Mouse (Mus musculus): ENCODE measurements at regions not wholly inside any gene's neighbourhood (a gene's known extent, or its start where the extent isn't known, plus 50 kb on each side); places are given as distances from the start of the nearest gene placed in this dataset.

DNA sequence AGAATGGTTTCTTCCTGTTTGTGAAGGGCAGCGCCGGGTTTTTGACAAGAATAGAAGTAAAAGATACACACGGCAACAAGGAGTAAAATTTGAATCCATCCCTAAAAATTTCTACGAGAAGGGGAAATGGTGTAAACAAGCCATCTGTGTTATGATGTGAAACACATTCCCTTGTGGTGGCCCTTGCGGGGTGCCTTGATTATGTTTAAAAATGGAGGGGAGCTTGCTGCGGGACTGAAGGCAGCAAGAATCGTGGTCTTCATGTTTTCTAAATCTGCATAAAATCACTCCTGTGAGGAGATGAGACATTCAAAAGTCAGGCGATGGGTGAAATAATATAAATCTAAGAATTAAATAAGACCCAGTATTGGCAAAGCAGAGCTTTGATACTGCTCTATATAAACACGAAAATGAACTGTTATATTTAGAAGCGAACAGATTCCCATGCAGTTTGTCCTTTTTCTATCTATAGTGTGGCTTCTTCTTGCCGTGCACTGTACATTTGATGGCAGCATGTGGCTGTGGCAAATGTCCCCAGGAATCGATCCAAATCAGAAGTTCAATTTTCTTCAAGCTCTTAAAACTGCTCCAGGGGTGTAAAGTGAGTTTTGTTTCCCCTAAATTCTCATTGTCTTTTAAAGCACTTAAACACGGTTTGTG is 426.4 kb downstream of the Hsfy2 start:
- ATAC-seq (replicated peaks; ENCODE audit: poor library complexity, severe bottlenecking), result no peak

DNA sequence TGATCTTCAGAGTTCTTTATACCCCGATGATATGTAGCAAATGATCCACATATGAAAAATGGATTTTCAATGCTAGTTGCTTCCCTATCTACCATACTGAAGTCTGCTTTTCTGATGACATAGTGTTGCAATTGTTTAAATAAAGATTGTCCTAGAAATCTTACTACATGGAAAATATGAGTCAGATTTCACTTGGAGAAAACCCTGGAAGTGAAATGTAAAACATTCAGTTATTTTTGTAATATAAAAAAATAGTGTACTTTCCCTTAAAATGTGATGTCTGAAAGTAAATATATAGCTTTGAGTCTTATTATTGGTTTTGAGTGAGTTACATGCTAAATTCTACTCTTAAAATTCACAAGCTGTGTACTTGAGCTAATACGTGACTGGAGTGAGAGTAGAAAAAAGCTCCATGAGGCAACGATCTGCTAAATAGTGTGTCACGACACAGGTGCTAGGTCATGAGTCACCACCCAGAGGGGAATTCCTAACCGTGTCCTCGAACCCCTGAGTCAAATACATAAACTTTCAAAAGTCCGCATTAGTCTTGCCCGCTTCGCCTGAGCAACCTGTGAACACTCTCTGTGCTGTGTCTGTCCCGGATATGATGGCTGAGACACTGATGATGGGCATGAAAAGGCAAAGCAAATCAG is 430.5 kb downstream of the Hsfy2 start:
- ATAC-seq (replicated peaks; ENCODE audit: poor library complexity, severe bottlenecking), result no peak

DNA sequence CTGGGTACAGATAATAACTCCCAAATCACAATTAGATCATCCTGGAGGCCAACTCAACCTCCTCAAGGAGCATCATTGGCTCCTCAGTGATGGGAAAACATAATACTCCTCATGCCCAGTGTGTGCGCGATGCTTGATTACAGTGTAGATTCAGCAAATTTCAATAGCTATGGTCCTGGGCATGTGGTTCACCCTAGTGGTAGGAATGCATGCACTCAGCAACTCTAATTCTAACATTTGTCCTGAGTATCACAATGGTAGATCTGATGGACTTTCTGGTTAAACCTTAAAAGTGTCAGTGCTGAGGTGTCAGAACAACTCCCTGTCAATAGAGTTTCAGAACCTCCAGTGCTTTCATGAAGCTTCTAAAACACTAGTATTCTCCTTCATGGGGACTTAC is 442.0 kb downstream of the Hsfy2 start:
- ATAC-seq (replicated peaks; ENCODE audit: poor library complexity, severe bottlenecking), result no peak

DNA sequence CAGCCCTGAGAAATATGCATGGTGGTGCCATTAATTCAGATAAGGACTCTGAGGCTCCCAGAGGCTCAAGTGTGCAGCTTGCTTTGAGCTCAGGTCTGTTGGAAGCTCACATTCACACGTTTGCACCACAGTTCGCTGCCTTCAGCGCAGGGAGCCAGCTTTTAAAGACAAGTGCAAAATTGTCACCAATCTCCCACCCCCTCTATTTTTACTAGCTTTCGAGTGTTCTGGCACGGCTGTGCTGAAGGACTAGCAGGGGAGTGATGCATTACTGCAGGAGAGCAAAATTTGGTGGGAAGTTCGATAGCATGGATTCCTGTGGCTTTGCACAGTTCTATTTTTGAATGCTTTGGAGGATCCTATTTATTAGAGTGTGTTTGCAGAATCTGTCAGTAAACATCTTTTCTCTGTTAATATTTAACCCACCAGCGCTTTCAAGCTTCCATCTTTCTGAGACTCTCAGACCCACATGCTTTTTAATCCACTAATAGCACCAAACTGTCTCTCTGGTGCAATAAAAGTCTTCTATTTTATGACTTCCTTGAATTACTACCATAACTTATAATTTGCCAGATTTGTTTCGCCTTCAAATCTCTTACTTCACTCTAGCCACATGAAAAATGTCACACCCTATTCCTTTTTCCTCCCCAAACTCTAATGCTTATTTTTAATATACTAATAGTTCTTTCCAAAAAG is 453.6 kb downstream of the Hsfy2 start:
- no peak for ATAC-seq (replicated peaks; ENCODE audit: poor library complexity, severe bottlenecking)

DNA sequence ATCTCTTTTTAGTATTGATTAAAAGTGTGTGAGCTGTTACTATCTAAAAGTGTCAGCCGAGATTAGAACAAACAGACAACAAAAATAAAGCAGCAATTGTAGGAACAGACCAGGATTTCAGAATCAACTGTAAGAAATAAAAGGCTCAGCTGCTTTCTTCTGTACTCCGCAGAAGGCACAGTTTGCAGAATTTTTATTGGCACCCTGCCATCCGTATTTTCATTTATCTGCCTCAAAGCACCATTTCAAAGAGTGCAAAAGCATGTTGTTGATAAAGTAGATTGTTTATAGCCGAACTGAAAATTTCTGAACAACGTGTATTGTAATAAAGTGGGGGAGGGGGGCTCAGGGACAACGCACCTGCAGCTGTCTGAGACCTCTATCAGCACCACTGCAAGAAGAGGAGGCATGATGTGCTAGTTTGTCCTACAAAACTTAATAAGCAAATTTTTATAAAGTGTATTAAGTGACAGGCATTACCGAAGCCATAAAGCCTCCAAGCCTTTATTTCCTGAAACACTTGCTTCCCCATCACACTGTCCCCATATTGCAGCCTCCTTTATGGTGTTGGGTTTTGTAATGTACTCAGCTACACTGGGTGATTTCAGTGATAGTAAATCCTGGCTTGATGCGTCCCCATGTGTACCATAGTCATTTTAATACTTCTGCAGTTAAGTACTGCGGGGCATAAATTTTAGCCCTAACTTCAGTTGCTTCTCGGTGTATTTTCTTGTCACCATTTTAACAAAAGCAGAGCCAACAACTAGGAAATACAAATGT is 457.8 kb downstream of the Hsfy2 start:
- no peak for ATAC-seq (replicated peaks; ENCODE audit: poor library complexity, severe bottlenecking)

DNA sequence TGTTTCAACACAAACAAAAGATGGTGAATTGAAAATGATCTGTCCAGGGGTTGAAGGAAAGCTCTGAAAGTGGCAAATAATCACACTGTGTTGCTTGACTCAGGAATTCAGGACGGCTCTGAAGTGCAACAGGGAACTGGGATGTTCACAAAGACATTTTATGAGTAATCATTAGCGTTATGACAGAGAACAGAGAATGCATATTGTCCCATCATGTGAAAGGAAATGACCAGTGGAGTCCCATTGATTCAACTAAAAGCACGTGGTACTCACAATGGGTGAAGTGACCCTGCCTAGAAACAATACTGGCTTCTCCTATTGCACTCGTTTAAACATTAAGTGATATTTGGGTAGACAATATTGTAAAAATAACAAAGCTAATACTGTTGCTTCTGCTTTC is 466.1 kb downstream of the Hsfy2 start:
- no peak for ATAC-seq (replicated peaks; ENCODE audit: poor library complexity, severe bottlenecking)

DNA sequence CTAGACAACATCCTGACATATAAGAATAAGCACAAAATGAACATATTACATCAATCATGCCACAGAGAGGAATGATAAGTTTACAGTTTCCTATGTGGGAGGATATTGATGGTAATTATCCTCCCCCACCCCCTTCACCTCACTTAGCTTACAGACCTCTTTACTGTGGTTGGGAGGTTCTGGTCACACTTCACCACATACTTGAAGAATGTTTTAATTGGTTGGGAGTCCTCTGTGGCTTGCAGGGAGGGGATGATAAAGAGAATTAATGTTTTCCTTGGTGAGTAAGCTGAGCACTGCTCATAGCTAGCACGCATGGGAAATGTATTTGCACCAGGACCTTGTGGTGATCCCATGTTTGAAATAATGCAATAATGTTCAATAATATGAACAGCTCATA is 468.5 kb downstream of the Hsfy2 start:
- no peak for ATAC-seq (replicated peaks; ENCODE audit: poor library complexity, severe bottlenecking)

DNA sequence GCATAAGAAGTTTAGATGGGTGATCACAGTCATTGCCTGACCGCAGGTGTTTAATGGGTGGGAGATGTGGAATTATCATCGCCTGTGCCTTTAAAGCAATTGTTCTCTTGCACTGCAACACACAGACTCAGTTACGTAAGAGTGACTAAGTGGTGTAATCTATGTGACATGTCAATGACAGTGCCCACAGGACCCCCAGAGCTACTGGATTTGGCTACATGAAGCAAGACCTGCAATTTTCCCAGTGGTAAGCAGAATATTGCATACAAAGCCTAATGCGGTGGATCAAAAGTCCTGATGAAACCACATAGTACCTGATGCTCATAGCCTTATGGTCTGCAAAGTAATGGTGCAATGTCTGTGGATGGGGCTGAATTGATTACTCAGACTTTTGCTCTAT is 469.2 kb downstream of the Hsfy2 start:
- ATAC-seq (replicated peaks; ENCODE audit: poor library complexity, severe bottlenecking), result peak; percentile 81

DNA sequence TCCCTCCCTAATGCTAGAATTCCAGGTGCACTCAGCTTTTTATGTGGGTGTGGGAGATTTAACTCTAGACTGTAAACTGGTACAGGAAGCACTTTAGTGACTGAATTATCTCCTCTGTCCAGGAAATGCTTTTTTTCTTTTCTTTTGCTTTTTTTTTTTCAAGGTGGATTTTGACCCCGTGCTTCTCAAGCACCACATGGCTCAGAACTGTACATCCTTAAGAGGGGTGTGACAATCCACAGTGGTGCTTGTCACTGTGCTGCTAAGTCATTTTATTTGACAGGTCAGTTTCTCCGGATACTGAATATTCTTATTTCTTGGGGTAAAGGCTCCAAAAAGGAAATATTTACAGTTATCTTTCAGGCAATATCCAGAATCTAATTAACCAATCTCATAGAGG is 472.0 kb downstream of the Hsfy2 start:
- ATAC-seq (replicated peaks; ENCODE audit: poor library complexity, severe bottlenecking), result no peak

DNA sequence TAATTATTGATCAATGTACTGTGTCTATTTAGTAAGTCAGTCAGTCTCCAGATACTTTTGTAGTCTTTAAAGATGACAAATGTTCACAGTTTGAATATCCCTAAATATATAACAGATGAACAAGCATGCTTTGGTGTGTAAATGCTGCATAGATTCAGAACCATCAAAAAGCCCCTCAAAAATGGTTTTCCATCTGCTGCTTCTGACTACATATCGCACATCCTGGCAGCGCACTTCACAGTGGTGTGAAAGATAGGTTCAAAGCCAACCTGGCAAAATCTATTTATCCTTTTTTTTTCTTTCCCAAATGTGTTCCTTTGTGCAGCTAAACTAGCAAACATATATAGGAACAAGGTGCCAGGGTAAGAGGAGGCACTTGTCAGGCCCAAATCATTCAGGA is 472.9 kb downstream of the Hsfy2 start:
- ATAC-seq (replicated peaks; ENCODE audit: poor library complexity, severe bottlenecking), result no peak

DNA sequence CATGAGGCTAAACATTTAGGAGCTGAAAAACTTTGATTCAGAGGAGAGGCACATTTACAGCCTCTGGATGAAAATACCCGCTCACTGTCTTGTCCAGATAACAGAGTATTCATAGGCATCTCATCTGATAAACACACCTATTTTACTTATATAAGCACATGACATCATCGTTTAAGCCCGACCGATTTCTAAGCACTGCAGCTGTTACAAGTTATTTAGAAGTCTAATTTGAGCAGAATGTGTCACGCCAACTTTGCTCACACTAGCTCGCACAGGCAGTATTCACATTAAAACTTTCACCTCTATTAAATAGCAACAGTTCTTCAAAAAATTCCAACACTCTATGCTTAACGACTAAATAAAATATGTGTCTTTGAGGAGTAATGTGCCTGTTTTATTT is 506.3 kb downstream of the Hsfy2 start:
- no peak for ATAC-seq (replicated peaks; ENCODE audit: poor library complexity, severe bottlenecking)

DNA sequence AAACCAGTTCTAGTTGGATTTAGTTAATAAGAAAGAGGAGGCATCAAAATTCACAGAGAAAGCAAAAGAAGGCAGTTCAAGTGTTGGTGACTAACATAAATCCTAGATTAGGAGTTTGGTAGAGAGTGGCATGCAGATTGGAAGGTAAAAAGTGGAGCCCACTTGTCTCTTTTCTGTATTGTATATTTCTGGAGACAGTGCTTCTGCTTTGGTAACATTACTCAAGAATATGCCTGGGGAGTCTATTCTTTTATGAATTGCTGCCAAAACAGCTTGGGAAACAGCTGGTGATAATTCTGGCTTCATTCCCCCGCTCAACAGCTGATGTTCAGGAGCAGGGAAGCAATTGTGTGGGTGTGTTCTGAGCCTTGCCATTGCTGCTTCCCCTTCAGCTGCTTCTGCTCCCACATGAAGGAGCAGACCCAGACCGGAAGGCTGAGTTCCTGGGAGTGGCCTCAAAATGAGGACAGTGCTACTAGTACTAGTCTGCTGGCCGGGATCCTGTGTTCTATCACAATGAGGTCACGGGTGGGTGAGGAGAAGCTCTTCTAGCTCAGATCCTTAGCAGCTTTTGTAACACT is 547.9 kb downstream of the Hsfy2 start:
- ATAC-seq (replicated peaks; ENCODE audit: poor library complexity, severe bottlenecking), result peak; percentile 25; the same call in 1 of the 2 replicates

DNA sequence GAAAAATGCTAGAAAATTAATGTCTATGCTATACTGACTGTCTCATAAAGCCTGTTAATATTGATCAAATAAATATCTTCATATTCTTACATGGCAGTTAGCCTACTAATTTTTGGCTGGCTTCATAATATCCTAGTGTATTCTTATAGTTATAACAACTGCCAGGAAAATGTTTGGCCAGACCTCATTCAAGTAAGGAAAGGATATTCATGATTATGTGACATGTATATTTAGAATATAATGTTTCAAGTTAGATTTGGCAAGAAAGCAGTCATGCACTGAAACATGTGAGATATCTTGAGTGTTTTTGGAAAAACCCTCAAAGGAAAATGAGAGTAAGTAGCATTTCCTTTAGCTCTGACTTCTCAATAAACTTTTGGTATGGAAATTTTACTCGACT is 548.9 kb downstream of the Hsfy2 start:
- ATAC-seq (replicated peaks; ENCODE audit: poor library complexity, severe bottlenecking), result no peak

DNA sequence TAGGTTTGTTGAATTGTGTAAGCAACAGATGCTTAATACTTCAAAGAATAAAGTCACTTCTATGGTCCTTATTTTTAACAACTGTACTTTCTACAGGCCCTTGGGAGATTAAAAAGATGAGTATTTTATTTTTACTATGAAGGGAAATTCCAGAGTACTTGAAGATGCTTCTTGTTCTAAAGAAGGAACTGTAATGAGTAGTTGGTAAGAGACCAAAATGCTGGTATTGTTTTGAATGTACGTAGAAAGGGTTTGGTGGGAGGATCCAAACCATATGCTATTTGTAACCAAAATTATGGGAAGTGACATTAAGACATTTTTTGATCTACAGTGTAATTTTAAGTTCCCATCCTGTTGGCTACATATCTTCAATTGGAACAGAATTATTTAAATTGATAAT is 560.5 kb downstream of the Hsfy2 start:
- no peak for ATAC-seq (replicated peaks; ENCODE audit: poor library complexity, severe bottlenecking)

DNA sequence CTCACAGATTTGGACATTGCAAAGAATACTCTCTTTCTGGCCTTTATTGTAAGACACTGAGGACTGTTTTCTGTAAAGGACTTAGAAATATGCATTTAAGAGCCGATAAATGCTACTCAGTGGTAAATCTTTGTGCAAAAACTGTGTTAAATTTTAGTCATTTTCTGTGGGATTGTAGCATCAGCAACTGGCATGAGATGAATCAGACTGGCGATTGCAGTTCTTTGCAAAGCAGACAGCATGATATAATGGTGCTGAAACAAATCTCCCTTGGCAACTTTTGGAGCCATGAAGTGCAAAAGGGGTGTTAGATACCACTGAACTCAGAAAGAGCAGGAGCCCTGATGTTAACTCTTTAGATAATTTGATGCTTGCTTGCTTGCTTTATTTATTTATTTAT is 565.0 kb downstream of the Hsfy2 start:
- no peak for ATAC-seq (replicated peaks; ENCODE audit: poor library complexity, severe bottlenecking)

DNA sequence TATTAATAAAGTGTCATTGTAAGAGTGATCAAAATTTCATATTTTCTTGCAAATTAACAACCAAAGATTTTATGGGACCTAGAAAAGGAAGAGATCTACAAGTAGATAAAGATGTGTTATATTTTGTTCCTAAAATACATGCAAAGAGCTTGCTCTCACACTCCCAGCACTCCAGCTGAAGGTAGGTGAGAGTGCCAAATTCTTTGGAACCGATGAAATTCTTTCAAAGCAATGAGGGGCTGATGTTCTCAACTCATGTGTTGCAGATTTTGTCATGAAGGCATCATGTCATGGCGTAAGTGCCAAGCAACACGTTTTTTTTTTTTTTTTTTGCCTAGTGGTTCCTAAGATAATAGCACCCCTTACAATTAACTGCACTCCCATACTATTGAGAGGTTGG is 573.8 kb downstream of the Hsfy2 start:
- no peak for ATAC-seq (replicated peaks; ENCODE audit: poor library complexity, severe bottlenecking)

All from granulocyte monocyte progenitor cell, adult 5-6 weeks (primary cell).